Mouse (Mus musculus) liver, embryonic 14.5 days (tissue): ENCODE data around the gene Casp14.

Experiments
- CTCF ChIP-seq: IDR thresholded peaks from 2 replicates; pipeline ENCODE4 v1.5.1; 2016; ENCODE audit warnings: antibody characterized with exemption, low read depth, control low read depth
- EP300 ChIP-seq: IDR thresholded peaks from 2 replicates; pipeline ENCODE4 v1.6.1; 2016; ENCODE audit warnings: antibody characterized with exemption, low read depth

DNA sequence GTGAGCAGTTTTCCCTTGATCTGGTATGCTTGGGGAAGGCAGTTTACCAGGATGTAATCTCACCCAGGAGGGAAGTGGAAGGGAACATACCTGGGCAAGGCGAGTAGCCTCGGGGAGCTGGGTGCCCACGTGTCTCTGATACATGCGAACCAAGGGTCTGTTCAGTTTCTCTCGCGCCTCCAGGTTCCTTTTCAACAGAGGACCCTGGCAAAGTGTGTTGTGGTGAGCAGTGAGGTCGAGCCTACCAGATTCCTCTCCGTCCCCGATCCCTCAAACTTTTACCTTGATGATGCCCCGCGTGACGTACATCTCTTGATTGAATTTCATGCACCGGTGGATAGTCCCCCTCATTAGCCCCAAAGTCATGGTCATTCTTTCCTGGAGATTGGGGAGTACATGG lies 30.1 kb upstream of the Casp14 start:
- TF ChIP-seq CTCF (no peak), EP300 (no peak)
